Mouse (Mus musculus): ENCODE measurements around the gene Rnf25.

Rnf25 gene

GRCm38 (mm10) chr1:74601267-74601962 lies at the start of gene Rnf25, which contains the start of gene Stk36:
TSS of gene Rnf25 (minus strand) at chr1:74601397.
TSS of gene Stk36 (plus strand) at chr1:74601445.
- DNase-seq (ENCODE audit: low spot score) = peak; percentile 75

DNA sequence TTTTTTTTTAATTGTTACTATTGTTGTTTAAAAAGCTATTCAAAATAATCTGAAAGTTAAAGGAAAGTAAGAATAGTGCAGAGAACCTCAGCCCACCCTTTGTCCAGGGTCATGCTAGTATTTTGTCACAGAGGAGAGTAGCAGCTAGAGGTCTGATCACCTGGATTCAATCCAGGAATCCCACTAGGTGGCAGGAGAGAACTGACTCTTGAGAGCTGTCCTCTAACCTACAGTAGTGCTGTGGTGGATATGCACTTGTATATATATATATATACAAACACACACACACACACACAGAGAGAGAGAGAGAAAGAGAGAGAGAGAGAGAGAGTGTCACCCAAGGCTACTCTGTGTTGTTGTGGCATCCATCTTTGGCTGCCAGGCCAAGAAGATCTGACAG lies 42.7 kb upstream of the Rnf25 start:
- DNase-seq (ENCODE audit: low spot score) = no peak

DNA sequence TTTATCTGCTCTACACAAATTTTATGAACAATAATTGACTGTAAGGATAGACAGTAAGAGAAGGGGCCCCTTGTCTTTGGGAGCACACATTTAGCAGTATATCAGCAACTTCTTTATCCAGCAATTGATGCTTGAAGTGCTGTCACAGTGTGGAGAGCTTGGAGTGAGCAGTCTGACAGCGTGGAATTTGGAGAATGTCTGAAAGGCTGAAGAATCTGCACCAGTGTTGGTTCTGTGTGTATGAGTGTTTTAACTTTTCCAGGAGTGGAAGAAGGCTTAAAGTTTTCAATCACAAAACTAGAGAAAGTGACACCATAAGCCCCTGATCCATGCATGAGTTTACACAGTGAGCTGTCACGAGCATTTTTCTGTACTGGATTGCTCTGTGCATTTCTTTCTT lies 42.3 kb upstream of the Rnf25 start:
- no peak for DNase-seq (ENCODE audit: low spot score)

- DNase-seq (ENCODE audit: low spot score) = no peak
Observed at GRCm38 (mm10) chr1:74632734-74633133, 31.5 kb upstream of the Rnf25 start.

GRCm38 (mm10) chr1:74628001-74628400 lies 26.8 kb upstream of the Rnf25 start:
- DNase-seq (ENCODE audit: low spot score) = no peak

GRCm38 (mm10) chr1:74626076-74626475 lies 24.9 kb upstream of the Rnf25 start:
- no peak for DNase-seq (ENCODE audit: low spot score)

DNA sequence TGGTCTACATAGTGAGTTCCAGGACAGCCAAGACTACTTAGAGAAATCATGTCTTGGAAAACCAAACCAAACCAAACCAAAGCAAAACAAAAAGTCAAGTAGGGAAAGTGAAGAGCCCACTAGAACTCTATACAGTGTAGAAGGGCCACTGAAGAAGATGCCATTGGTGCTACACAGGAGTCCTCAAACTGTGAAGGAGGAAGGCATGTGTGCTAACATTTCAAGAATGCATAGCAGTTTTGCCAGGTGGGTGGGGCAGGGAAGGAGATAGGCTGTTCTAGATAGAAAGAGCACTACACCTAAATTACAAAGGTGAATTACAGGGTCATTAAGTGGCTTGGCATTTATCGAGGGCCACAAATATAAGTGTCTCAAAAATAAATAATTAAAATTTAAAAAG lies 23.0 kb upstream of the Rnf25 start:
- no peak for DNase-seq (ENCODE audit: low spot score)

GRCm38 (mm10) chr1:74600501-74601266 lies 513 bp downstream of the Rnf25 start:
- DNase-seq (ENCODE audit: low spot score) = no peak

DNA sequence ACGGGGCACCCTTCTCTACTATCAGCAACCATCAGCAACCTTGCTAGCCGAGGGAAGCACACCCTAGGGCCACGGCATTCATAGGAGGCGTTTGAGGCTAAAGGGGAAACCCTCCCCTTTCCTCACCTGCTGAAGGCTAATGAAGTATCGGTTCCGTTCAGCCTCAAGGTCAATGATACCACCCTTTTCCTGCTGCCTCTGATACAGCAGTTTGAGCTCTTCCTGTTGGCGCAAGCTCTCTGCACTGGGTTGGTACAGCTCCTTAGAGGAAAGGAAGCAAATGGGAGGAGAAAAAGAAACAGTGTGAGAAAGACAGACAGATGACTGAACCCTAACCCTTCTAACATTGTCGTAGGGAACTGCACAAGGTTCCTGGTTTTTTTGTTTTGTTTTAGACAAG lies 6.8 kb downstream of the Rnf25 start:
- no peak for DNase-seq (ENCODE audit: low spot score)

GRCm38 (mm10) chr1:74587773-74588445 lies 13.3 kb downstream of the Rnf25 start, which contains the start of the genes Zfp142 and Bcs1l:
TSS of gene Zfp142 (minus strand) at chr1:74588246.
TSS of gene Bcs1l (plus strand) at chr1:74588289.
- DNase-seq (ENCODE audit: low spot score) = peak; percentile 99

DNA sequence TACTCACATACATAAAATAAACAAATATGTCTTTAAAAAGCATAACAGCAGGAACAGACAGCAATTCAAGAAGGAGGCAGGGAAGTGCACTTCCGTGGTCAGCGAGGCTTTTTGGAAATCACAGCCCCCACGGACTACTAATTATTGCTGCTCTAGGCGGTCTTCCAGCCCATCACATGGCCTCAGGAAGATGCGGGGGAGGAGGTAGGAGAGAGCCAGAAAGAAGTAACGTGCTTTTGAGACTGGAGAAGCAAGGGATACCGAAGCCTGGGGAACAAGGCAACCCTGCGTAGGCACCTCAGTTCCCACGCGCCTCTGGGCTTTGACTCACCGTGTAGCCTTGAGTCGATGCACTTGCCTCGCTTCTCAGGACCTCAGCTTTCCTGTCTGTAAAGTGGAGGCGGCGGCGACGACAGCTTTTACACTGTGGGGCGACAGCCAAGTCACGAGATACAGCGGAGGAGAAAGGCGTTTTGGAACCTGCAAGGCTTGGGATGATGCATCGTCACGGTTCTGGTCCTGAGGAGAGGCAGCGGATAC lies 13.9 kb downstream of the Rnf25 start:
- no peak for DNase-seq (ENCODE audit: low spot score)

- DNase-seq (ENCODE audit: low spot score) = no peak
Observed at GRCm38 (mm10) chr1:74584616-74585398, 16.4 kb downstream of the Rnf25 start.

DNA sequence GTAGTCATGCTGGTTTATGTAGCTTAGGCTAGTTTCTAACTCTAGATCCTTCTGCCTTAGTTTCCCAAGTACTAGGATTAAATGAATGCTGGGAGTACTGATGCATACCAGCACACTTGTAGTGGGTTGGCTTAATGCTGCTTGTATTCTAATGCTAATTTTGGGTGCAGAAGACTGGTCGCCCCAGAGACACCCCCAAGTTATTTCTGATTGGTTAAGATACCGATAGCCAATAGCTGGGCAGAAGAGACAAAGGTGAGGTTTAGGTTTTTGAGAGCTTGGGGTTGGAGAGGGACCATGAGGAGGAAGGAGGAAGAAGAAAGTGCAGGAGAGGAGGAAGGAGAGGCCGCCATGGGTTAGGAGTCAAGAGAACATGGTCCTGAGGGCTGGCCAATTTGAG lies 18.6 kb downstream of the Rnf25 start:
- no peak for DNase-seq (ENCODE audit: low spot score)

GRCm38 (mm10) chr1:74569739-74570719 lies 31.2 kb downstream of the Rnf25 start:
- DNase-seq (ENCODE audit: low spot score) = no peak

DNA sequence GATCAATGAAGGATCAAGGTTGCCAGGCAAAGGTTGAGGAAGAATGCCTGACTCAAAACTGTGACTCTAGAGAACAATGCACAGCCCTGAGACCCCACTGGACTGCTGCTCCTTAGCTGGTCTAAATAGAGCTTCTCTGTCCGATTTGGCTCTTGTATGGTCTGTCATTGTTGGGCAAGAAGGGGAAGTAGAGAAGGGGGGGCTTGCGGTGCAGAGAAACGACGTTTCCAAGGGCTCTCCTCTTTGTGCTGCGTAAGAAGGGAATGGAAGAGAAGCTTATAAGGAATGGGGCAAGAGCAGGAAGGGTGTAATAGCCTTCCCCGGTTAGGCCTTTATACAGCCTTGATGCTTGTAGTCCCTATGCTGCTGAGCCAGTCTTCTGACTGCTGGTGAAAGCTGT lies 35.4 kb downstream of the Rnf25 start:
- no peak for DNase-seq (ENCODE audit: low spot score)

DNA sequence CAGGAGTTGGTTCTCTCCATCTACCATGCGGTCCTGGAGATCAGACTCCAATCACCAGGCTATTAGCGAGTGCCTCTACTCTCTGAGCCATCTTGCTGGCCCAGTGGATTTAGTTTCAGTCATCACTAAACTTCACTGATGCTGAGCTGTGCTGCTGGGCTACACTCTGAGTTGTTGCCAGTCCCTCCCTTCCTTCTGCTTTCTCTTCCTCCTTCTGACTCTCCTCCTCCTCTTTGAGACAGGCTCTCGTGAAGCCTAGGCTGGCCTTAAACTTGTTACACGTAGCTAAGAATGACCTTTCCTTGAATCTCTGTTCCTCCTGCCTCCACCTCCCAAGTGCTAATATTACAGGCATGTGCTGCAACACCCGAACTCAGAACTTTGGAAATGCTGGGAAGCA lies 42.1 kb downstream of the Rnf25 start:
- DNase-seq (ENCODE audit: low spot score) = no peak

- no peak for DNase-seq (ENCODE audit: low spot score)
Observed at GRCm38 (mm10) chr1:74544184-74544583, 57.0 kb downstream of the Rnf25 start, which contains the start of gene Usp37. TSS of gene Usp37 (minus strand) at chr1:74544284.
